In the genomic region with DNA sequence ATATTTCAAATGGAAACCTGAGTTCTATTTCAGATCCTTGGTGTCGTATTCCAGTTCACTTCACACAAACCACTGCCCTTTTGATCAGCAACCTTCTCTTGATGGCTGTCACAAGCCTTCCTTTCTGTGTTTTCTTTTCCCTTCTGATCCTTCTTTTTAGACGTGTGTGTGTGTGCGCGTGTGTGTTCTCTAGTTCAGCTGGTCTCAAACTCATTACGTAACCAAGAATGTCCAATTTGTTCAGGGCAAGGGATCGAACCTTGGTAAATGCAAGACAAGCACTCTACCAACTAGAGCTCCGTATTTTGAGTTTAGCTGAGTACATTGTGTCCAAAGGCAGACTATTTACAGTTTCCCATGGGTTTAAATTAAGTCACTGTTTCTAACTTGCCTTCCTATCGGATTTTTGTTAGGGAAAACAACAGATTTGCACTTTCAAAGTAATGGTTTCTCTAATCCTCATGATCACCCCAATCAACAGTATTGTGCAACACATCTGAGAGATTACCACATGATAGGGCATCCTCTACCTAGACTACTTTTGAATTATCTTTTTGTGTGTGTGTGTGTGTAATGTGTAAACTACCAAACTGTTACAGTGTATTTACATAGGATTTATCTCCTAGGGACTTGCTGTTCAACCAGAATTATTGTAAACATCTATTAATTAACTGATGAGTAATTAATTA, we compare ENCODE assay signal across 8 mouse cellular contexts. TPM values are rescaled to one million over a fixed set of nuclear protein-coding genes. Genes with fewer than 3 reads are reported as not detected.
DNase-seq lines count a peak whose midpoint lies in the region; ATAC-seq and TF ChIP-seq lines count a peak whose summit lies in the region.

No protein-coding gene starts in this region.

- 2% methylated on average over 8 of the region's 8 CpGs for WGBS in embryonic facial prominence, embryonic 10.5 days
- WGBS in hindbrain, postnatal 0 days, result 5% methylated on average over 8 of the region's 8 CpGs
- 3% methylated on average over 8 of the region's 8 CpGs for WGBS in midbrain, postnatal 0 days

- peaks cover 74% of the 10 kb centered on the region for H3K4me1 ChIP-seq in embryonic facial prominence, embryonic 10.5 days
- peaks cover 34% of the 10 kb centered on the region for H3K4me1 ChIP-seq in hindbrain, postnatal 0 days (ENCODE audit: insufficient read depth, low read length)
- H3K4me1 ChIP-seq in midbrain, postnatal 0 days (ENCODE audit: insufficient read depth, low read length), result peaks cover 36% of the 10 kb centered on the region

- peak overlapping the region; percentile 87 for H3K4me3 ChIP-seq in layer of hippocampus, adult 2 months
- H3K4me3 ChIP-seq in embryonic facial prominence, embryonic 10.5 days, result peak overlapping the region; percentile 95
- peak overlapping the region; percentile 93 for H3K4me3 ChIP-seq in hindbrain, postnatal 0 days (ENCODE audit: low read length)
- peak overlapping the region; percentile 91 for H3K4me3 ChIP-seq in midbrain, postnatal 0 days (ENCODE audit: low read depth, low read length)

- H3K27ac ChIP-seq in layer of hippocampus, adult 2 months, result peak overlapping the region; percentile 98
- peak overlapping the region; percentile 94 for H3K27ac ChIP-seq in embryonic facial prominence, embryonic 10.5 days (replicated peaks)
- H3K27ac ChIP-seq in hindbrain, postnatal 0 days, result peak overlapping the region; percentile 94
- H3K27ac ChIP-seq in midbrain, postnatal 0 days (ENCODE audit: low read depth, low read length), result peak overlapping the region; percentile 80

- H3K27me3 ChIP-seq in embryonic facial prominence, embryonic 10.5 days (replicated peaks; ENCODE audit: low read depth, poor library complexity, severe bottlenecking), result no peaks in the 10 kb centered on the region
- no peaks in the 10 kb centered on the region for H3K27me3 ChIP-seq in hindbrain, postnatal 0 days (ENCODE audit: insufficient read depth, low read length)
- no peaks in the 10 kb centered on the region for H3K27me3 ChIP-seq in midbrain, postnatal 0 days (ENCODE audit: insufficient read depth, low read length)

- peaks cover 10% of the 10 kb centered on the region; the same call in 1 of the 2 replicates for H3K36me3 ChIP-seq in embryonic facial prominence, embryonic 10.5 days (replicated peaks)
- H3K36me3 ChIP-seq in hindbrain, postnatal 0 days (ENCODE audit: insufficient read depth, low read length), result no peaks in the 10 kb centered on the region
- no peaks in the 10 kb centered on the region for H3K36me3 ChIP-seq in midbrain, postnatal 0 days (ENCODE audit: insufficient read depth, low read length)

- ATAC-seq in hindbrain, postnatal 0 days, result no peak
- no peak for ATAC-seq in midbrain, postnatal 0 days (ENCODE audit: low FRiP score)

- H3K9ac ChIP-seq in hindbrain, postnatal 0 days (replicated peaks; ENCODE audit: low read length), result peak overlapping the region; percentile 92
- no peak overlapping the region; the same call in 1 of the 2 replicates for H3K9ac ChIP-seq in midbrain, postnatal 0 days (replicated peaks; ENCODE audit: low read length, poor library complexity, severe bottlenecking)

- peak overlapping the region; percentile 79 for H3K4me2 ChIP-seq in hindbrain, postnatal 0 days (ENCODE audit: low read depth, low read length)
- peak overlapping the region; percentile 74 for H3K4me2 ChIP-seq in midbrain, postnatal 0 days (ENCODE audit: low read depth, low read length, poor library complexity, severe bottlenecking)

- DNase-seq in layer of hippocampus, adult 2 months (ENCODE audit: low spot score in 2 of 2), result no peak
- DNase-seq in layer of hippocampus, postnatal 25 days (ENCODE audit: extremely low spot score in 1 of 2, low spot score in 1 of 2), result no peak
- DNase-seq in embryonic facial prominence, embryonic 10.5 days (ENCODE audit: low spot score), result no peak
- no peak for DNase-seq in hindbrain, postnatal 0 days (ENCODE audit: low spot score)
- no peak for DNase-seq in midbrain, postnatal 0 days (ENCODE audit: low spot score)
- no peak for DNase-seq in adrenal gland, adult 2 months
- no peak for DNase-seq in spleen, postnatal 4 days (ENCODE audit: low spot score in 2 of 2)
- DNase-seq in gastrocnemius, postnatal 4 days (ENCODE audit: low spot score in 2 of 2), result no peak

- H3K9me3 ChIP-seq in embryonic facial prominence, embryonic 10.5 days, result no peaks in the 10 kb centered on the region
- no peaks in the 10 kb centered on the region for H3K9me3 ChIP-seq in hindbrain, postnatal 0 days (ENCODE audit: low read length)
- H3K9me3 ChIP-seq in midbrain, postnatal 0 days (ENCODE audit: low read length), result no peaks in the 10 kb centered on the region

- TF ChIP-seq CTCF in layer of hippocampus, adult 2 months (conservative IDR thresholded peaks at IDR 0.05), result no peak
- no peak for TF ChIP-seq CTCF in hindbrain, postnatal 0 days (IDR thresholded peaks at IDR 0.05; ENCODE audit: low read depth)
- TF ChIP-seq CTCF in midbrain, postnatal 0 days (IDR thresholded peaks at IDR 0.05), result no peak

RNA-seq across cellular contexts. Expression of gene Josd1, which starts 0.7 kb away (rescaled TPM):
- total RNA-seq in layer of hippocampus, adult 2 months (2021), result 10 to 100 TPM; 46.0 to 47.0 TPM
- 10 to 100 TPM; 49.4 to 53.2 TPM for total RNA-seq in layer of hippocampus, postnatal 25 days (2021)
- polyA plus RNA-seq in embryonic facial prominence, embryonic 10.5 days (2016; fragmentation: Nextera tagmentation; extraction: Ambion mirVana), result 22.9 and 23.9 TPM in 2 replicates
- 53.3 and 57.9 TPM in 2 replicates for total RNA-seq in hindbrain, postnatal 0 days (2014; rRNA removed)
- 18.1 and 20.0 TPM in 2 replicates for polyA plus RNA-seq in hindbrain, postnatal 0 days (2015; fragmentation: Nextera tagmentation; extraction: Ambion mirVana)
- 58.7 and 59.6 TPM in 2 replicates for total RNA-seq in midbrain, postnatal 0 days (2014; rRNA removed)
- polyA plus RNA-seq in midbrain, postnatal 0 days (2015; fragmentation: Nextera tagmentation; extraction: Ambion mirVana), result 16.8 and 17.7 TPM in 2 replicates
- 10 to 100 TPM; 29.1 to 30.1 TPM for total RNA-seq in adrenal gland, adult 2 months (2021)
- polyA plus RNA-seq in adrenal gland, adult 2 months (2012; rRNA removed), result 33.8 and 38.2 TPM in 2 replicates
- 10 to 100 TPM; 16.6 to 17.4 TPM for total RNA-seq in gastrocnemius, postnatal 4 days (2021)

RNA-seq across cellular contexts. Expression of gene Gtpbp1, which starts 2.2 kb away (rescaled TPM):
- total RNA-seq in layer of hippocampus, adult 2 months (2021), result 10 to 100 TPM; 52.4 to 59.1 TPM
- total RNA-seq in layer of hippocampus, postnatal 25 days (2021), result 10 to 100 TPM; 46.2 to 52.6 TPM
- polyA plus RNA-seq in embryonic facial prominence, embryonic 10.5 days (2016; fragmentation: Nextera tagmentation; extraction: Ambion mirVana), result 47.7 and 51.6 TPM in 2 replicates
- 88.2 and 91.7 TPM in 2 replicates for total RNA-seq in hindbrain, postnatal 0 days (2014; rRNA removed)
- polyA plus RNA-seq in hindbrain, postnatal 0 days (2015; fragmentation: Nextera tagmentation; extraction: Ambion mirVana), result 36.7 and 38.3 TPM in 2 replicates
- total RNA-seq in midbrain, postnatal 0 days (2014; rRNA removed), result 76.1 and 99.3 TPM in 2 replicates
- polyA plus RNA-seq in midbrain, postnatal 0 days (2015; fragmentation: Nextera tagmentation; extraction: Ambion mirVana), result 40.0 and 41.6 TPM in 2 replicates
- total RNA-seq in adrenal gland, adult 2 months (2021), result 10 to 100 TPM; 29.2 to 32.5 TPM
- 26.4 and 29.8 TPM in 2 replicates for polyA plus RNA-seq in adrenal gland, adult 2 months (2012; rRNA removed)
- 10 to 100 TPM; 20.7 to 22.5 TPM for total RNA-seq in gastrocnemius, postnatal 4 days (2021)

RNA-seq across cellular contexts. Expression of gene Tomm22, which starts 17.8 kb away (rescaled TPM):
- 100 to 1,000 TPM in 1 of 2 experiments, 10 to 100 TPM in 1; 99.9 to 105 TPM for total RNA-seq in layer of hippocampus, adult 2 months (2021)
- total RNA-seq in layer of hippocampus, postnatal 25 days (2021), result 100 to 1,000 TPM; 100 to 107 TPM
- 250 and 258 TPM in 2 replicates for polyA plus RNA-seq in embryonic facial prominence, embryonic 10.5 days (2016; fragmentation: Nextera tagmentation; extraction: Ambion mirVana)
- 139 and 149 TPM in 2 replicates for total RNA-seq in hindbrain, postnatal 0 days (2014; rRNA removed)
- 239 and 241 TPM in 2 replicates for polyA plus RNA-seq in hindbrain, postnatal 0 days (2015; fragmentation: Nextera tagmentation; extraction: Ambion mirVana)
- 161 and 180 TPM in 2 replicates for total RNA-seq in midbrain, postnatal 0 days (2014; rRNA removed)
- 229 and 230 TPM in 2 replicates for polyA plus RNA-seq in midbrain, postnatal 0 days (2015; fragmentation: Nextera tagmentation; extraction: Ambion mirVana)
- total RNA-seq in adrenal gland, adult 2 months (2021), result 100 to 1,000 TPM in 1 of 2 experiments, 10 to 100 TPM in 1; 93.3 to 114 TPM
- polyA plus RNA-seq in adrenal gland, adult 2 months (2012; rRNA removed), result 11.0 and 13.7 TPM in 2 replicates
- total RNA-seq in gastrocnemius, postnatal 4 days (2021), result 100 to 1,000 TPM; 110 to 114 TPM

RNA-seq across cellular contexts. Expression of gene Cby1, which starts 29.4 kb away (rescaled TPM):
- 10 to 100 TPM; 39.5 to 45.4 TPM for total RNA-seq in layer of hippocampus, adult 2 months (2021)
- 10 to 100 TPM; 51.8 to 54.2 TPM for total RNA-seq in layer of hippocampus, postnatal 25 days (2021)
- polyA plus RNA-seq in embryonic facial prominence, embryonic 10.5 days (2016; fragmentation: Nextera tagmentation; extraction: Ambion mirVana), result 60.3 and 69.6 TPM in 2 replicates
- total RNA-seq in hindbrain, postnatal 0 days (2014; rRNA removed), result 48.2 and 54.2 TPM in 2 replicates
- polyA plus RNA-seq in hindbrain, postnatal 0 days (2015; fragmentation: Nextera tagmentation; extraction: Ambion mirVana), result 91.5 and 92.0 TPM in 2 replicates
- total RNA-seq in midbrain, postnatal 0 days (2014; rRNA removed), result 56.9 and 72.5 TPM in 2 replicates
- 99.2 and 101 TPM in 2 replicates for polyA plus RNA-seq in midbrain, postnatal 0 days (2015; fragmentation: Nextera tagmentation; extraction: Ambion mirVana)
- total RNA-seq in adrenal gland, adult 2 months (2021), result 10 to 100 TPM; 14.0 to 26.9 TPM
- 6.9 and 13.2 TPM in 2 replicates for polyA plus RNA-seq in adrenal gland, adult 2 months (2012; rRNA removed)
- 10 to 100 TPM; 29.9 to 32.1 TPM for total RNA-seq in gastrocnemius, postnatal 4 days (2021)

RNA-seq across cellular contexts. Expression of gene Fam227a, which starts 29.7 kb away (rescaled TPM):
- 10 to 100 TPM; 12.3 to 13.1 TPM for total RNA-seq in layer of hippocampus, adult 2 months (2021)
- 10 to 100 TPM in 1 of 2 experiments, 1 to 10 TPM in 1; 6.0 to 11.5 TPM for total RNA-seq in layer of hippocampus, postnatal 25 days (2021)
- polyA plus RNA-seq in embryonic facial prominence, embryonic 10.5 days (2016; fragmentation: Nextera tagmentation; extraction: Ambion mirVana), result 2.0 and 2.3 TPM in 2 replicates
- 6.4 and 8.4 TPM in 2 replicates for total RNA-seq in hindbrain, postnatal 0 days (2014; rRNA removed)
- polyA plus RNA-seq in hindbrain, postnatal 0 days (2015; fragmentation: Nextera tagmentation; extraction: Ambion mirVana), result 2.1 and 3.1 TPM in 2 replicates
- 12.1 and 18.1 TPM in 2 replicates for total RNA-seq in midbrain, postnatal 0 days (2014; rRNA removed)
- 2.2 and 2.8 TPM in 2 replicates for polyA plus RNA-seq in midbrain, postnatal 0 days (2015; fragmentation: Nextera tagmentation; extraction: Ambion mirVana)
- total RNA-seq in adrenal gland, adult 2 months (2021), result 1 to 10 TPM; 1.3 to 1.6 TPM
- polyA plus RNA-seq in adrenal gland, adult 2 months (2012; rRNA removed), result 0.43 and 0.61 TPM in 2 replicates
- total RNA-seq in gastrocnemius, postnatal 4 days (2021), result 1 to 10 TPM; 1.7 to 2.1 TPM
